Mouse (Mus musculus) kidney, postnatal 14 days (tissue): Measurements from ENCODE around the gene Pdzph1.
A peak's percentile ranks its signal among the peaks of the same experiment; 100 is the strongest.

Experiments used
- DNase-seq: peaks from one replicate; pipeline ENCODE4 v3.0.0; 2022; ENCODE audit warnings: mixed read lengths

Pdzph1 gene

GRCm38 (mm10) chr17:58991275-58991674, at the start of gene Pdzph1:
Pdzph1 (minus strand) TSS chr17:58991375.
- DNase-seq: no peak

GRCm38 (mm10) chr17:59039754-59040153, 48.6 kb upstream of the Pdzph1 start:
- DNase-seq: peak; percentile 16

GRCm38 (mm10) chr17:59033445-59033844, 42.3 kb upstream of the Pdzph1 start:
- no peak for DNase-seq

GRCm38 (mm10) chr17:59026336-59026735, 35.2 kb upstream of the Pdzph1 start:
- no peak for DNase-seq

GRCm38 (mm10) chr17:59024502-59024901, 33.3 kb upstream of the Pdzph1 start:
- DNase-seq: no peak

- no peak for DNase-seq
These were observed 32.8 kb upstream of the Pdzph1 start for GRCm38 (mm10) chr17:59023971-59024370.

- no peak for DNase-seq
These were observed 27.5 kb upstream of the Pdzph1 start for GRCm38 (mm10) chr17:59018666-59019065.

GRCm38 (mm10) chr17:59013091-59013459, 21.9 kb upstream of the Pdzph1 start, which contains the start of gene Nudt12:
Nudt12 (minus strand) TSS chr17:59013372.
- DNase-seq: peak; percentile 86

GRCm38 (mm10) chr17:59012421-59013090, 21.4 kb upstream of the Pdzph1 start:
- peak; percentile 14 for DNase-seq

GRCm38 (mm10) chr17:59011546-59012307, 20.6 kb upstream of the Pdzph1 start:
- DNase-seq: no peak

GRCm38 (mm10) chr17:58973237-58973636, 17.9 kb downstream of the Pdzph1 start:
- no peak for DNase-seq

GRCm38 (mm10) chr17:58959905-58960304, 31.3 kb downstream of the Pdzph1 start:
- peak; percentile 43 for DNase-seq

GRCm38 (mm10) chr17:58957055-58957454, 34.1 kb downstream of the Pdzph1 start:
- no peak for DNase-seq

- DNase-seq: no peak
These were observed 48.0 kb downstream of the Pdzph1 start for GRCm38 (mm10) chr17:58943015-58943822.

- no peak for DNase-seq
These were observed 52.6 kb downstream of the Pdzph1 start for GRCm38 (mm10) chr17:58938598-58938997.

GRCm38 (mm10) chr17:58937533-58937932, 53.6 kb downstream of the Pdzph1 start:
- DNase-seq: no peak

GRCm38 (mm10) chr17:58932983-58933280, 58.2 kb downstream of the Pdzph1 start:
- DNase-seq: no peak

GRCm38 (mm10) chr17:58932279-58932982, 58.7 kb downstream of the Pdzph1 start:
- DNase-seq: no peak

- no peak for DNase-seq
These were observed 66.2 kb downstream of the Pdzph1 start for GRCm38 (mm10) chr17:58924754-58925546.

GRCm38 (mm10) chr17:58923901-58924476, 67.2 kb downstream of the Pdzph1 start:
- peak; percentile 2 for DNase-seq

- DNase-seq: no peak
These were observed 67.8 kb downstream of the Pdzph1 start for GRCm38 (mm10) chr17:58923316-58923866.
